Mouse (Mus musculus) left cerebral cortex, adult 11 months (tissue): ENCODE results near the gene Gm10330.
"Not testable (repeated sequence)": the region's sequence is repeated elsewhere in the genome, so short reads cannot be mapped to it uniquely, and the experiment has no call there.

Source experiments
- DNase-seq: peaks from one replicate; pipeline ENCODE4 v3.0.0; 2022; ENCODE audit warnings: low spot score

Gm10330 gene

GRCm38 (mm10) chr12:23780165-23780564 is at the start of gene Gm10330:
Gm10330 (minus strand) TSS chr12:23780265.
- DNase-seq, result not testable (repeated sequence)

GRCm38 (mm10) chr12:23800776-23801175 is 20.7 kb upstream of the Gm10330 start:
- not testable (repeated sequence) for DNase-seq

GRCm38 (mm10) chr12:23800366-23800765 is 20.3 kb upstream of the Gm10330 start:
- DNase-seq, result not testable (repeated sequence)
